Mouse (Mus musculus): Measurements from ENCODE around the gene Spata46.

Gene Spata46

GRCm38 (mm10) chr1:170339943-170340342, 31.3 kb downstream of the Spata46 start:
- no peak for DNase-seq (ENCODE audit: low spot score)

- no peak for DNase-seq (ENCODE audit: low spot score)
These were observed 34.5 kb downstream of the Spata46 start for GRCm38 (mm10) chr1:170343081-170343480.

GRCm38 (mm10) chr1:170343906-170344305, 35.3 kb downstream of the Spata46 start:
- no peak for DNase-seq (ENCODE audit: low spot score)

- DNase-seq (ENCODE audit: low spot score) = no peak
These were observed 37.7 kb downstream of the Spata46 start for GRCm38 (mm10) chr1:170346266-170346665.

GRCm38 (mm10) chr1:170351080-170351479, 42.5 kb downstream of the Spata46 start:
- DNase-seq (ENCODE audit: low spot score) = no peak

DNA sequence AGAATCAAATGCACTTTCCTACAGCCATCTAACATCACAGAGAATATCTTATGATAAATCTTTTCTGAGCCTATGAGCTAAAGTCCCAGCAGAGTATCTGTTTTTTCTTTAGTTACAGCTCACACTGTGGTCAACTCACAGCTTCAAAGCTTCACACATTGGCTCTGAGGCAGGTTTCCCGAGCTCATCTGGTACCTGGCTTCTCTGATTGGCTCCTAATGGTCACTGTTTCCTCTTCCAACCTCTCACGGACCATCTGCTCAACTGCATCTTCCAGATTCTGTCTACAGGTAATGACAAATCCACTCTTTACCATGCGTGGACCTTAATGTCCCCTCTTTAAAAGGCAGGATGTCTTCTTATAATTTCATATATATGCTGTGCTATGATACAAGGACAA, 44.7 kb downstream of the Spata46 start:
- DNase-seq (ENCODE audit: low spot score) = no peak

DNA sequence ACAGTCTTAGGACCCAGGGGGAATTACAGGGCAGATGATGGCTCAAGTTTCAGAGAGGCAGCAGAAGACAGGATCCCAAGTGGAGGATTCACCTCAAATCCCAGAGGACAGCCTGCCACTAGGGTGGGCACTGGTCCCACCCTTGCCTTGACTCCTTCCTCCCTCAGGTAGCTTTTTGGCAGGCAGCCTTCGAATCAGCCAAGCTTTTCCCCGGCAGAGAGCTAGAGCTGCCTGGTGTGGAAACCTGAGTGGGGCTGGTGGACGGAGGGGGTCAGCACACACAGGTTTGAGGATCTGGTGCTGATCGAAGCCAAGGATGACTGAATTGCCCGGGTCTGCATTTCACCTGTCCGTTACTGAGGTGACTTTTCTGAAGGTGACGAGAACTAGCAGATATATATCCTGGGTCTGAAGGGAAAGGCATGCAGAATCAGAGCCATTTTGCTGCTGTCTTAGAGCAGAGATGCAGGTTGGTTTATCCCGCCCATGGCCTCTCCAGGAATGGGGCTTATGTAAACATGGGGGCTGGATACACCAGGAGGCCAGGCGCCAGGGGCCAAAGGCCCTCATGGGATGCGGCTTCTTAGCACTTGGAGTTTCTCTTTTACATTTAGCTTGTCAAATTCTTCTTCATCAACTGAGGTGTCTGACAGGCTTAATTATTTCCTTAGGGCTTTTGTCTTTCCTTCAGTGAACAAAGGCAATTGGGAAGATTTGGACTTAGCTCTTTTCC, 51.7 kb downstream of the Spata46 start:
- DNase-seq (ENCODE audit: low spot score) = no peak
